Mouse (Mus musculus) spleen, adult 2 months (tissue): Measurements from ENCODE around the gene Pla2g12a.

Experiments
- CTCF ChIP-seq: fragments of 200-500 bp; IDR thresholded peaks from 2 replicates; pipeline ENCODE4 v1.5.1; 2011; ENCODE audit warnings: mild to moderate bottlenecking, inconsistent platforms; ENCODE audit not compliant: insufficient read depth, insufficient read length, insufficient replicate concordance; ENCODE audit errors: extremely low read depth
- POLR2A ChIP-seq: fragments of 200-500 bp; IDR thresholded peaks from 2 replicates; pipeline ENCODE4 v1.6.1; 2011; ENCODE audit warnings: low read depth, low read length, inconsistent platforms

- TF ChIP-seq CTCF = no peak
- TF ChIP-seq POLR2A = no peak
Measured at GRCm38 (mm10) chr3:129892003-129892402, 13.6 kb downstream of the Pla2g12a start.
